Mouse (Mus musculus) left cerebral cortex, postnatal 25 days (tissue): ENCODE measurements around the gene Pon3. TPM values are rescaled to one million over a fixed set of nuclear protein-coding genes. Genes with fewer than 3 reads are reported as not detected.
"Not testable (repeated sequence)": the region's sequence is repeated elsewhere in the genome, so short reads cannot be mapped to it uniquely, and the experiment has no call there.

Source experiments
- DNase-seq, 2 experiments: peaks; one replicate each; pipeline ENCODE4 v3.0.0; 2022; ENCODE audit warnings: low spot score in 2 of 2, mixed read lengths in 1 of 2
- intact Hi-C: fragments of 180-260 bp; cut with DNase I; formaldehyde crosslinking; loops from one replicate; pipeline ENCODE4 v1.15.1; 2025
- total RNA-seq, 2 experiments: library from RNA; stranded (reverse); gene quantifications; 2 replicates each; pipeline ENCODE4 v1.2.3; 2021

The Pon3 gene
- total RNA-seq, 2 experiments from 2014 or later: 1.8 to 2.3 TPM

- no peak for DNase-seq
- intact Hi-C loops: no loop called here
These were observed 6.5 kb upstream of the Pon3 start for GRCm38 (mm10) chr6:5262322-5263249.

- no peak for DNase-seq
- intact Hi-C loops: loop anchor here (5.0 kb wide), 1 partner anchor 127 kb away; the partner anchor contains the start of gene Asb4
These were observed 795 bp downstream of the Pon3 start for GRCm38 (mm10) chr6:5255291-5255690.

DNA sequence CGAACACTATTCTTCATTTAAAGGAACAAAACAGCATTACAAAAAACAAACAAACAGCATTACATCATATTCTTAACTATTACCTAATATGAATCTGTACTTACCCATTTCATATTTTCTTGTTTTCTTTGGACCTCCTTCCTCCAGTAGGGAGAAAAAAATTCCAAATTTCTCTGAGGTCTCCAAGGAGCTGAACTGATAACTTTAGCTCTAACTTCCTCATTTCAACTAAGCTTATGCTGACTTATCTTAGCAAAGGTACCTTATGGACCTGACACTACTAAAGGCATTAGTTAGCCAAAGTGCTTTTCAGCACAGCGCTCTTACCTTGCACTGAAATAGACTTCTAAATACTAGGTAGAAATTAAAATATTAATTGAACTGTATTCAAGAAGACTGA is 1.2 kb downstream of the Pon3 start:
- no peak for DNase-seq
- intact Hi-C loops: loop anchor here (5.0 kb wide), 1 partner anchor 127 kb away; the partner anchor contains the start of gene Asb4

GRCm38 (mm10) chr6:5245926-5246325 is 10.2 kb downstream of the Pon3 start:
- intact Hi-C loops: no loop called here
- no peak for DNase-seq

- intact Hi-C loops: no loop called here
- no peak for DNase-seq
These were observed 17.3 kb downstream of the Pon3 start for GRCm38 (mm10) chr6:5238799-5239198.

DNA sequence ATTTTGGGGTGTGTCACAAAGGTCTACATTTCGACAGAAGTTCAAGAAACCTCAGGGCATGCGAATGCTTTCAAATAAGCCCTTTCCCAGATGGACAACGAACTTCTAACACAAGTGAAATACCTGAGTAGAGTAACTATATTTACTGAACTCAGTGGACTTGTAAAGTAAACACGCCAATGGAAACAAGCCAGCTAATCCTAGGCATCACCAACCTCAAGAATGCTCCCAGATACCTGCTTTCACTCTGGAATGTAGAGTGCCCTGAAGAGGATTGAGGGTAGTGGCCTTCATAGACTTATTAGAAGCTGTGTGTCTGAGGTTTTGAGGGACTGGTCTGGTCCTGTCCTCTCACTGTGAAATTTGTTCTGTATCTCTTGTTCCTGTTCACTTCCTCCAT is 18.6 kb downstream of the Pon3 start:
- DNase-seq: no peak
- intact Hi-C loops: no loop called here

DNA sequence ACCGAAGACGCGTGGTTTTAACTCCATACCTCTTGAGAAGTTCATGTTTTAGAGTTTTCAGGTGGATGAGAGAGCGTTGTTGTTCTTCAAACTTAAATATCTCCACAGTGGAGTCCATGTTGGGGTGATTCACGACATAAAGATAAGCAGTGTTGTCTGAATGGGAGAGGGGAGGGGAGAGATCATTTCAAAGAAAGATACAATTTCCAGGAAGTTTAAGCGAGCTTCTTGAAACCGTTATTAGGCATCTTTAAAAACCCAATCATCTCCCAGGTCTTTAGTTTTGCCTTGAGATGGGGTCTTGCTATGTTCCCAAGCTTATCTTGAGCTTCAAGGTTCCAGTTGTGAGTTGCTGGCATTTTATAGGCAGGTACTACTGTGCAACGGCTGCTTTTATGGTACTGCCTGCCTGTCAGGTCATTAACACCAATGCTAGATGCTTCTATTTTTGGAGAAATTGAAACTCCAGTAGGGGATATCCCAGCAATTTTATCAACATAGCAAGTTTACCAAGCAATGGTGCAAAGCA is 19.2 kb downstream of the Pon3 start:
- intact Hi-C loops: no loop called here

DNA sequence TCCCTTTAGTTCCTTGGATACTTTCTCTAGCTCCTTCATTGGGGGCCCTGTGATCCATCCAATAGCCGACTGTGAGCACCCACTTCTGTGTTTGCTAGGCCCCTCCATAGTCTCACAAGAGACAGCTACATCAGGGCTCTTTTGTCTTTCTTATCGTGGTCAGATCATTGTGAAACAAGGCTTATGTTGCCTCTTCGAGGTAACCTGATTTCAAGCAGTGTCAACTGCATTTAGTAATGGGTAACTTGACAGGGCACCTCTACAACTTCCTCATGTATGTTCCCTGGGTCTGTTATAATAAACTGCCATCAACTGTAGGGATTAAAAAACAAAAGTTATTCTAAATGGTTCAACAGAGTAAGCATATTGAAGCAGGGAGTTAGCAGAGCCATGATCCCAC is 21.5 kb downstream of the Pon3 start:
- intact Hi-C loops: no loop called here
- no peak for DNase-seq

More for the DNA sequence above, 19.2 kb downstream of the Pon3 start:
- no peak for DNase-seq

GRCm38 (mm10) chr6:5233812-5234211 is 22.3 kb downstream of the Pon3 start:
- DNase-seq: no peak
- intact Hi-C loops: no loop called here

- DNase-seq: no peak
- intact Hi-C loops: no loop called here
These were observed 24.1 kb downstream of the Pon3 start for GRCm38 (mm10) chr6:5232022-5232421.

DNA sequence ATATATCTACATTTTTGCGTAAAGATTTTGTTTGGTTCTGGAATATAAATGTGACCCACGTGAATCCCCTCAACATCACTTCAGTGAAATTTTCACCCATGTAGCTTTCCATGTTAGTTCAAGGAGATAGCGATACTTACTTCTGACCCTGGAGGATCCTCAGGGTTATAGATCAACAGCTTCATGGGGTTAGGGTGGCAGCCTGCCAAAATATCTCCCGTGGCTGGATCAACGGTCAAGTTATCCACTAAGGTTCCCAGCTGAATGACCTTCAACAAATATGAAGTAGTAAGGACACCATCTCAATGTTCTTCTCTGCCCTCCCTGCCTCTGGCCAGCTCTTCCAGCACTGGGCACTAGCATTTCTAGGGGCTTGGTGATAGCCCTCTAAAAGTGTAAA is 25.8 kb downstream of the Pon3 start:
- intact Hi-C loops: no loop called here
- DNase-seq: no peak

GRCm38 (mm10) chr6:5223551-5223950 is 32.5 kb downstream of the Pon3 start:
- intact Hi-C loops, DNase-seq: not testable (repeated sequence)

- no peak for DNase-seq
- intact Hi-C loops: no loop called here
These were observed 34.0 kb downstream of the Pon3 start for GRCm38 (mm10) chr6:5222080-5222479.

DNA sequence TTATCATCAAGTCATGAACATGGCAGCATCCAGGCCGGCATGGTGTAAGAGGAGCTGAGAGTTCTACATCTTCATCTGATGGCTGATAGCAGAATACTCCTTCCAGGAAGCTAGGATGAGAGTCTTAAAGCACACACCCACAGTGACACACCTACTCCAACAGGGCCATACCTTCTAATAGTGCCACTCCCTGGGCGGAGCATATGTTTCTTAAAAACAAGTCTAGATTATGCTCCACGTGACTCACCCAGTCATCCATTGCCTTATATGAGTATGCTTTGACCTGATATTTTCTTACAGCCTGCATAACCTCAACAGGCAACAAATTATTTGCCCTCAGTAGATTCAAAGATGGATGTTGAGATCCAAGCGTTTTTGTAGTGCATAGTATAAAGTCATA is 37.9 kb downstream of the Pon3 start:
- no peak for DNase-seq
- intact Hi-C loops: no loop called here

GRCm38 (mm10) chr6:5207817-5208216 is 48.3 kb downstream of the Pon3 start:
- intact Hi-C loops: no loop called here
- DNase-seq: no peak

GRCm38 (mm10) chr6:5199916-5200315 is 56.2 kb downstream of the Pon3 start:
- DNase-seq: no peak
- intact Hi-C loops: no loop called here

DNA sequence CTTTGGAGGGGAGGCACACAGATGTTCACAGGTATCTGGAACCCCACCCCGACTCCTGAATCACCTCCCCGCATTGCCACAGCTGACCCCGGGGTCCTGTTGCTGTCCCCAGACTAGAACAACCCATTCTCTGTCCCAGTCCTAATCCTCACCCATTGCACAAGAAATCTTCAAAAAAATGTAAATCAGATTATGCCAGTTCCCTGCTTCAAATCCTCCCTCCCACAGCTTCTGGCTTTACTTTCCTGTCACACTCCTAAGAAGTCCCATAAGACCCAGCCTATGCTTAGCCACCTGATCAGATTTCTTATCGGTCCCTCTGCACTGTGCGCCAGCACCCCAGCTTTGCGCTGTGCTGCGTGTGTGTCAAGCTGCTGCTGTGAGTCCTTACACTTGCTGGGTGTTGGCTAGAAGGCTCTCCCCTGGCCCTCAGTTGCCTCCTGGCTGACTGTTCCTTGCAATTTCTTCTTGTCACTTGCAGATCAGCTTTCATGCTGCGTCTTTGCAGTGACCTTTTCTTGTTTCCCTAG is 56.6 kb downstream of the Pon3 start:
- intact Hi-C loops: no loop called here

GRCm38 (mm10) chr6:5198590-5198989 is 57.5 kb downstream of the Pon3 start:
- no peak for DNase-seq
- intact Hi-C loops: no loop called here

More for the DNA sequence above, 56.6 kb downstream of the Pon3 start:
- DNase-seq: no peak

GRCm38 (mm10) chr6:5193693-5194092 is 62.4 kb downstream of the Pon3 start, which contains the start of gene Pon1:
Gene Pon1 (minus strand): TSS chr6:5193946.
- DNase-seq: no peak
- intact Hi-C loops: no loop called here

DNA sequence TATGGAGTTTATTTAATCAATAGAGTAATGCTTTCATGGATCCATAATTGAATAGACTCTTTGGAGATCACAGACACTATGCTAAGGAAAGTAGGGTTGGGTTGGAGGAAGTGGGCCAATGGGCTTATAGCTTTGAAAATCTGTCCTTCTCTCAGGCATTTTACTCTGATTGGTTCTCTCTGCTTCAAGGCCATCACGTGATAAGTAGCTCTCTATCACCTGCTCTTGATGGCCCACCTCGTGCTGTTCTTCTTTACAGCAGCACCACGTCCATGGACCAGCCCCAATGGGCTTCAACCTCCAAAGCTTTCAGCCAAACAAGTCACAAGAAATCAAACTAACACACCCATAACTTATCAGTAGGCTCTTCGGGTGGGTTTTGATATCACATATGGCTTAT is 65.3 kb downstream of the Pon3 start:
- intact Hi-C loops: no loop called here
- no peak for DNase-seq

GRCm38 (mm10) chr6:5189507-5189906 is 66.6 kb downstream of the Pon3 start:
- DNase-seq: no peak
- intact Hi-C loops: no loop called here
